Mouse (Mus musculus): Measurements from ENCODE around the gene Cilp2. TPM values are rescaled to one million over a fixed set of nuclear protein-coding genes. Genes with fewer than 3 reads are reported as not detected.

Gene Cilp2
- polyA plus RNA-seq (2017; shearing (Covaris generic)): not detected

DNA sequence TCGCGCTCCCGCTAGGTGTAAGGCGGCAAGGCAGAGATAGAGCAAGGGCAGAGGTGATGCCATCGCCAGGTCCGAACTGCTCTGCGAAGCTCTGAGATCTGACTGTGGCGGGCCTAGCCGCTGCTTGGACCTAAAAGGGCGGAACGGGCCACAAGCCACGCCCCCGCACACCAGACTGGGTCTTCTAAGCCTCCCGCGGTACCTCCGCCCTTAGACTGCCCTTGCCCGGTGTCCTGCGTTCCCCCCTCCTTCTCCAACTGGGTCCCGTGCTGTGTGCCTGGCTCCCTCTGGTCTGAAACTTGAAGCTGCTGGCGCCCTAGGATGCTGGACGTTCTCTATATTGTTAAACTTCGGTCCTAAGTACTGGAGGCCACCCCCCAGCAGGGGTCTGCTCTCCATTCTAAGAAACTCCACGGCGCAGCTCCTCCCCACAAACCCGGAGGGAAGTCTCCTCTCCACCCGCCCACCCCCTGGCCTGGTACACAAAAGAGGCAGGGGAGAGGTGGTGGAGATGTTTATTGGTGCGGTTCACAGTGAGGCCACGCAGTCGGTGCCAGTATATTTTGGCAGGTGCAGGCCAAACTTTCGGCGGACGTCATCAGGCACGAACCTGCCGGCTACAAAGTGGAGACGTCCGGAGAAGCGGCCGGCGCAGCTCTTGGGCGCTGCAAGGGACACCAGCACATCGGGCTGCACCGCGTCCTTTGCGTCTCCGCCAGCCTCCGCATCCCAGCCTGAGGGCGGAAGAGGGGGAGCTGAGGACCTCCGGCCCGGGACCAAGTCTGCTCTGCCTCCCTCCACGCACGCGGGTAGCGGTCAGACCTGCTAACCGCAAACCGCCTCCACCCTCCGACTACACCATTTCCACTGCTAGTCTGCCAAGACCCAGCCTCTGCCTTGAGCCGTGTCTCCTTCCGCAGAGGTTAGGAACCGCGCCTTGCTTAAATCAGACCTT is at the start of gene Cilp2:
Cilp2 (minus strand) TSS at position 399 of the 955 bp plus-strand sequence.

DNA sequence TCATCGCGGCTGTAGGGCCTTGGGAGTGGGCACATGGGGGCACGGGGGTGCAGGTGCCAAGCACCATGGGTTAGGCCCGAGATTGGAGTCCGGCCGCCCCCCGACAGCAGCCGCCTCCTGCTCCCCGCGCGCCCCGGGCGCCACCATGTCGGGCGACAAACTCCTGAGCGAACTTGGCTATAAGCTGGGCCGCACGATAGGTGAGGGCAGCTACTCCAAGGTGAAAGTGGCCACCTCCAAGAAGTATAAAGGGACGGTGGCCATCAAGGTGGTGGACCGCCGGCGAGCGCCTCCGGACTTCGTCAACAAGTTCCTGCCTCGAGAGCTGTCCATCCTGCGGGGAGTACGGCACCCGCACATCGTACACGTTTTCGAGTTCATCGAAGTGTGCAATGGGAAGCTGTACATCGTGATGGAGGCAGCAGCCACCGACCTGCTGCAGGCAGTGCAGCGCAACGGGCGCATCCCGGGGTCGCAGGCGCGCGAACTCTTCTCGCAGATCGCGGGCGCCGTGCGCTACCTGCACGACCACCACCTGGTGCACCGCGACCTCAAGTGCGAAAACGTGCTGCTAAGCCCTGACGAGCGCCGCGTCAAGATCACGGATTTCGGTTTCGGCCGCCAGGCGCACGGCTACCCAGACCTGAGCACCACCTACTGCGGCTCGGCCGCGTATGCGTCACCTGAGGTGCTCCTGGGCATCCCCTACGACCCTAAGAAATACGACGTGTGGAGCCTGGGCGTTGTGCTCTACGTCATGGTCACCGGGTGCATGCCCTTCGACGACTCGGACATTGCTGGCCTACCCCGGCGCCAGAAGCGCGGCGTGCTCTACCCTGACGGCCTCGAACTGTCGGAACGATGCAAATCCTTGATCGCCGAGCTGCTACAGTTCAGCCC is 14.9 kb upstream of the Cilp2 start, which contains the start of the genes Tssk6, Ndufa13 and Yjefn3:
Tssk6 (plus strand) TSS at position 22 of the 900 bp plus-strand sequence.
Ndufa13 (minus strand) TSS at position 396 of the 900 bp plus-strand sequence.
Yjefn3 (minus strand) TSS at position 550 of the 900 bp plus-strand sequence.

GRCm38 (mm10) chr8:69832298-69832853 is 55.1 kb downstream of the Cilp2 start, which contains the start of gene Pbx4:
Gene Pbx4, plus strand, starts transcription at chr8:69832491.

Other genes with a start within 250 kb of the Cilp2 start
- 0.37 TPM for gene Zfp964, start 233.2 kb downstream of the Cilp2 start, polyA plus RNA-seq (2017; shearing (Covaris generic))
- 59.3 TPM for gene Zfp869, start 177.0 kb downstream of the Cilp2 start, polyA plus RNA-seq (2017; shearing (Covaris generic))
- 10.9 TPM for gene Zfp963, start 137.7 kb downstream of the Cilp2 start, polyA plus RNA-seq (2017; shearing (Covaris generic))
- gene Gm20422, start 112.8 kb downstream of the Cilp2 start, polyA plus RNA-seq (2017; shearing (Covaris generic)): not detected
- gene Atp13a1, start 96.5 kb downstream of the Cilp2 start, polyA plus RNA-seq (2017; shearing (Covaris generic)): 20.3 TPM
- gene Zfp866, start 96.5 kb downstream of the Cilp2 start, polyA plus RNA-seq (2017; shearing (Covaris generic)): 33.3 TPM
- gene Gmip, start 79.0 kb downstream of the Cilp2 start, polyA plus RNA-seq (2017; shearing (Covaris generic)): 167 TPM
- gene Lpar2, start 65.3 kb downstream of the Cilp2 start, polyA plus RNA-seq (2017; shearing (Covaris generic)): 0.61 TPM
- 26.4 TPM for gene Pbx4, start 55.2 kb downstream of the Cilp2 start, polyA plus RNA-seq (2017; shearing (Covaris generic))
- 1.6 TPM for gene Tssk6, start 14.5 kb upstream of the Cilp2 start, polyA plus RNA-seq (2017; shearing (Covaris generic))
- gene Ndufa13, start 14.9 kb upstream of the Cilp2 start, polyA plus RNA-seq (2017; shearing (Covaris generic)): 205 TPM
- gene Yjefn3, start 15.0 kb upstream of the Cilp2 start, polyA plus RNA-seq (2017; shearing (Covaris generic)): 1.1 TPM
- gene Gatad2a, start 108.7 kb upstream of the Cilp2 start, polyA plus RNA-seq (2017; shearing (Covaris generic)): 24.7 TPM
- 41.9 TPM for gene Mau2, start 155.0 kb upstream of the Cilp2 start, polyA plus RNA-seq (2017; shearing (Covaris generic))
- gene Sugp1, start 155.1 kb upstream of the Cilp2 start, polyA plus RNA-seq (2017; shearing (Covaris generic)): 68.9 TPM
- 1.3 TPM for gene Tm6sf2, start 185.2 kb upstream of the Cilp2 start, polyA plus RNA-seq (2017; shearing (Covaris generic))
- not detected for gene Hapln4, start 195.8 kb upstream of the Cilp2 start, polyA plus RNA-seq (2017; shearing (Covaris generic))
- gene Ncan, start 233.2 kb upstream of the Cilp2 start, polyA plus RNA-seq (2017; shearing (Covaris generic)): not detected
- 54.8 TPM for gene Nr2c2ap, start 243.6 kb upstream of the Cilp2 start, polyA plus RNA-seq (2017; shearing (Covaris generic))